Mouse (Mus musculus) lung, embryonic 16.5 days (tissue): Measurements from ENCODE around the gene Osmr. TPM values are rescaled to one million over a fixed set of nuclear protein-coding genes. Genes with fewer than 3 reads are reported as not detected.

ENCODE experiments used
- ATAC-seq: fragments of 200-750 bp; cut with Nextera tagmentation; 2 replicates; pipeline ENCODE4 v1.8.0; 2017; ENCODE audit warnings: low read depth, mild to moderate bottlenecking, moderate library complexity
- H3K27ac ChIP-seq: fragments of 300-500 bp; sonication (generic); 2 replicates; pipeline ENCODE4 v1.5.1; 2014; ENCODE audit warnings: mild to moderate bottlenecking, control low read depth, low read length
- H3K27me3 ChIP-seq: fragments of 300-500 bp; sonication (generic); 2 replicates; pipeline ENCODE4 v1.6.1; 2014; ENCODE audit warnings: low read depth, low read length, mixed read lengths; ENCODE audit not compliant: control insufficient read depth, insufficient read depth
- H3K36me3 ChIP-seq: fragments of 300-500 bp; sonication (generic); 2 replicates; pipeline ENCODE4 v1.6.1; 2014; ENCODE audit warnings: low read length; ENCODE audit not compliant: control insufficient read depth, insufficient read depth
- H3K4me1 ChIP-seq: fragments of 300-500 bp; sonication (generic); replicated peaks from 2 replicates; pipeline ENCODE4 v1.6.1; 2014; ENCODE audit warnings: low read length, mixed read lengths; ENCODE audit not compliant: control insufficient read depth, insufficient read depth
- H3K4me2 ChIP-seq: fragments of 300-500 bp; sonication (generic); 2 replicates; pipeline ENCODE4 v1.6.1; 2014; ENCODE audit warnings: low read depth, low read length, control low read depth
- H3K4me3 ChIP-seq: fragments of 300-500 bp; sonication (generic); 2 replicates; pipeline ENCODE4 v1.5.1; 2014; ENCODE audit warnings: mild to moderate bottlenecking, low read length, control low read depth
- H3K9ac ChIP-seq: fragments of 300-500 bp; sonication (generic); 2 replicates; pipeline ENCODE4 v1.6.1; 2014; ENCODE audit warnings: low read length, control low read depth
- H3K9me3 ChIP-seq: fragments of 300-500 bp; sonication (generic); 2 replicates; pipeline ENCODE4 v1.6.1; 2016; ENCODE audit warnings: low read length; ENCODE audit not compliant: control insufficient read depth
- WGBS: fragments of 180-500 bp; shearing (Covaris S2); extraction: QIAGEN DNeasy Blood & Tissue Kit; methylation state at CpG from one replicate; pipeline ENCODE4 v1.1.7; 2014; 5-methylcytosine and 5-hydroxymethylcytosine counted together
- polyA plus RNA-seq: library from polyadenylated mRNA; unstranded; fragments of >200 nt; fragmentation: Nextera tagmentation; extraction: Ambion mirVana; gene quantifications from 2 replicates; pipeline ENCODE4 v1.2.1, GENCODE M21; 2015

Gene Osmr
- polyA plus RNA-seq, 1 experiment from 2014 or later, result 2.7 TPM

DNA sequence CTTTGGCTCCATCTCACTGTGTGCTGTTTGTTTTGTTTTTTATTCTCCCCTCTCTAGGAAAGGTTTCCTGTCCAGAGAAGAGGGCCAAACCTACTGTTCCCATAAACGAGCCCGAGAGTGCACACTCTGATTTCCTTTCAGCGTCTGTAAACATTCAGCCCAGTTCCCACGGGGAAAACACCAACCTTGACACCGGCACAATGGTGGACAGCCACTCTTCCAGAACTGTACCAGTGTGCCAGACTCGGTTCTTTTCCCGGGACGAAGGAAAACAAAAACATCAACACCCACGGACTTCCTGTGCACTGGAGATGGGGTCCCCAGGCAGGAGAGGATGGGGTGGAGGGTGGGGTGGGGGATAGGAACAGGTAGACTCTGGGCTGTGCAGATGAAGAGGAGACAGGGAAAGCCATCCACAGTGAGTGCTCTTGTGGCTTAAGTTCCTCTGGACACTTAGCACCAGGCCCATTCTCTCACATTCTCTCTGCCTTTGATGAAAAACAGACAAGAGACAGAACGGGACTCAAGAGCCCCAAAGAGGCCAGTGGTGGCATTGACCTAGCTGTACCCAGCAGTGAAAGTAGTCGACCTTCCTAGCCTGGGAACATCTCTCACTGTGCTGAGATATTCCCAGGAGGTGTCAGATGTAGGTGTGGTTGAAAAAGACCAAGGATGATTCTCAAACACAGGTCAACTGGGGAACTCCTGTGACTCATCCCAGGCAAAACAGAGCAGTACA, 3.0 kb downstream of the Osmr start:
- ATAC-seq, result no peak
- H3K9me3 ChIP-seq, result no peaks in the 10 kb centered on the region
- WGBS, result 34% methylated on average over 11 of the region's 11 CpGs
- no peak overlapping the region for H3K27ac ChIP-seq
- H3K4me1 ChIP-seq, result peaks cover 8% of the 10 kb centered on the region; the same call in 1 of the 2 replicates
- no peak overlapping the region for H3K4me3 ChIP-seq
- no peaks in the 10 kb centered on the region for H3K36me3 ChIP-seq
- H3K27me3 ChIP-seq, result peaks cover 7% of the 10 kb centered on the region; the same call in 1 of the 2 replicates
- no peak overlapping the region for H3K4me2 ChIP-seq
- H3K9ac ChIP-seq, result no peak overlapping the region

DNA sequence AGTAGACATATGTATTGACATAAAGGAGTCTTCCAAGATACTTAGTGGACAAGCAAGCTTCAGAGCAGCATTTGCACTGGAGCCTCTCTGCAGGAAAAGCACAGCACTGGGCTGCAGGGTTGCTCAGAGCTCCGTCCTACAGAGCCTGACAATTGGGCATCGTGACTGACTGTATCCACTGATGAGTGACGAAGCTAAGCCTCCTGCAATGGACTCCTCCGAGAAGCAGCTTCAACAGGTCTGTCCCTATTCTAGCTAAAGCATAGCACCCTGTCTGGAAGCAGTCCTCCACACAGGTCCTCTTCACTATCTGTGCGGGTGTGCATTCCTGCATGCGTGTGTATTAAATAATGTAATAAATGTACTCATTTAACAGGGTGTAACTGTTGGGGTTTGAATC, 7.9 kb downstream of the Osmr start:
- H3K4me1 ChIP-seq, result no peaks in the 10 kb centered on the region
- H3K36me3 ChIP-seq, result no peaks in the 10 kb centered on the region
- no peak overlapping the region for H3K4me3 ChIP-seq
- ATAC-seq, result no peak
- H3K9ac ChIP-seq, result no peak overlapping the region
- H3K4me2 ChIP-seq, result no peak overlapping the region
- no peak overlapping the region for H3K27ac ChIP-seq
- WGBS, result 82% methylated on average over 6 of the region's 6 CpGs
- no peaks in the 10 kb centered on the region for H3K27me3 ChIP-seq
- no peaks in the 10 kb centered on the region for H3K9me3 ChIP-seq

DNA sequence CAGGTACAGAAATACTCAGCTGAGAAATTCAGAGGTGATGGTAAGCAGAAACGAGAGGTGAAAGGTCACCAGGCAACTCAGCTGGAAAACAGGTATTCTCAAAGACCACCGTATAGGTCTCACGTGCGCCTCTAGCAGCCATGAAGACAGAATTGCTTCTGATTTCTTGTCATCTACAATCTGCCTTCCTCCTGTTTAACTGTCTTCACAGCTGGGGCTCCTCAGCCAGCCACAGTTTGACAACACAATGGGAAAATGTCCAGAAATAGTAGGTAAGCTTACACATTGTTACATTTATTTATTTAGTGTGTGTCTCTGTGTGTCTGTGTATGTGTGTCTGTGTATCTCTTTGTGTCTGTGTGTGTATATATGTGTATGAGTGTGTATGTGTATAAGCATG, 12.6 kb downstream of the Osmr start:
- 0 out of 2 replicates have a peak overlapping the region, but pooled peaks have one; percentile 3 for H3K4me2 ChIP-seq
- no peak overlapping the region for H3K4me3 ChIP-seq
- H3K27me3 ChIP-seq, result no peaks in the 10 kb centered on the region
- WGBS, result 74% methylated on average over 4 of the region's 4 CpGs
- H3K9me3 ChIP-seq, result no peaks in the 10 kb centered on the region
- no peak overlapping the region for H3K9ac ChIP-seq
- no peaks in the 10 kb centered on the region; the same call in 1 of the 2 replicates for H3K4me1 ChIP-seq
- ATAC-seq, result peak; percentile 61; the same call in 1 of the 2 replicates
- H3K36me3 ChIP-seq, result no peaks in the 10 kb centered on the region
- H3K27ac ChIP-seq, result peak overlapping the region; percentile 79

DNA sequence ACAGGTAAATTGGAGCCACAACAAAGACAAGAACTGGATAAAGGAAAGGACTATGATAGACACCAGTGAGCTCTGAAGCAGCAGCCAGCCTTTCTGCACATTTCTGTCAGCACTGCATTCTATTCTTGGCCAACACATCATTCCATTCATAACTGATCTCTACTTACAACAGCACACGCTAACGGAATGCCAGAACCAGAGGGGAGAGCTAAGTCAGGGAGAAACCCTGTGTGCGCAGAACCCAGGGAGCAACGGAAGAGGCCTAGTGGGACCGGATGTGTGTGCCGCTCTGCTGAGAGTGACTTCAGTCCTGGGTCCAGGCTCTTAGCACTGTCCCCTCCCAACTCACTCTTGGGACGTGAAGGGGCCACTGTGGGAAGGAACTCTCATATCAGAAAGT, 13.2 kb downstream of the Osmr start:
- H3K27ac ChIP-seq, result peak overlapping the region; percentile 79

DNA sequence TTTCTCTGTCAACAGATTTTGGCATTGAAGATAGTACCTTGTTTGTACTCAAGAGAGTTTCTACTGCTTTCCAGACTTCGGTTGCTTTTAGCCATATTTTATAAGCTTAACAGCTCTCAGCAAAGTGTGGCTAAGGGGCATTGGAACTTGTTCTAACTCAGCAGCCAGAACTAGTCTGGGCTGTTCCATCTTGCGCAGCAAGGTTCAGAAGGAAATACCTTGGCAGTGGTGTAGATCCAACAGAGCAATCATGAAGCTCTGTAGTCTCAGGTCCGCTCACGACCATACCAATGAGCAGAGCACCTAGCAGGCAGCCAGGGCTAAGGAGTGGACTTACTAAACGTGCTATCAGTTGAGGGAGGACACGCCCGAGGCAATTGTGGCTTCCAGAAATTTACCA, 15.0 kb downstream of the Osmr start:
- H3K4me3 ChIP-seq, result no peak overlapping the region
- no peaks in the 10 kb centered on the region for H3K27me3 ChIP-seq
- H3K9me3 ChIP-seq, result no peaks in the 10 kb centered on the region

More for the DNA sequence above, 13.2 kb downstream of the Osmr start:
- WGBS, result 51% methylated on average over 7 of the region's 7 CpGs
- no peaks in the 10 kb centered on the region for H3K36me3 ChIP-seq
- H3K9ac ChIP-seq, result no peak overlapping the region
- no peaks in the 10 kb centered on the region; the same call in 1 of the 2 replicates for H3K4me1 ChIP-seq
- no peaks in the 10 kb centered on the region for H3K9me3 ChIP-seq
- H3K4me2 ChIP-seq, result no peak overlapping the region
- H3K4me3 ChIP-seq, result no peak overlapping the region
- no peaks in the 10 kb centered on the region for H3K27me3 ChIP-seq
- ATAC-seq, result peak; percentile 92

DNA sequence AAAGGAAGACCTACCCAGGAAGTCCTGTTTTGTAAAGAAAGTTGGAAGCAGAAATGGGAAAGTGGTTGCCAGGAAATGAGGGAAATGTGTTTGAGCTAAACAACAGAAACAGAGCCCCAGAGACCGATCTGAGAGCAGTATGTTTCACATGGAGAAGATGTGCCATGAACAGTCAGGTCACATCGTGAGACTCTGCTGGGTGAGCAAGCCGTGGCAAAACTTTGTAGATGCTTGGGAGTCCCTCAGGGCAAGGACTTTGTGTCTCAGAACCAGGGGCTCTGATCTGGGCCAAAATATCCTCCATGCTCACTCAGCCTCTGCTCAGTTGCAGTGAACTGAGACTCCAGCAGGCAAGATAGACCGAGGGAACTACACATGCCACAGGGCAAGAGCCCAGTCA, 15.9 kb downstream of the Osmr start:
- Histone ChIP-seq H3K4me3 (no peak overlapping the region), H3K27ac (no peak overlapping the region), H3K27me3 (no peaks in the 10 kb centered on the region), H3K9me3 (no peaks in the 10 kb centered on the region), H3K4me2 (no peak overlapping the region), H3K4me1 (no peaks in the 10 kb centered on the region; the same call in 1 of the 2 replicates), H3K9ac (no peak overlapping the region), H3K36me3 (no peaks in the 10 kb centered on the region)
- 75% methylated on average over 4 of the region's 4 CpGs for WGBS
- ATAC-seq, result no peak

More for the DNA sequence above, 15.0 kb downstream of the Osmr start:
- Histone ChIP-seq H3K36me3 (no peaks in the 10 kb centered on the region), H3K9ac (no peak overlapping the region), H3K4me1 (no peaks in the 10 kb centered on the region; the same call in 1 of the 2 replicates), H3K4me2 (no peak overlapping the region), H3K27ac (no peak overlapping the region)
- 78% methylated on average over 7 of the region's 7 CpGs for WGBS
- no peak for ATAC-seq

DNA sequence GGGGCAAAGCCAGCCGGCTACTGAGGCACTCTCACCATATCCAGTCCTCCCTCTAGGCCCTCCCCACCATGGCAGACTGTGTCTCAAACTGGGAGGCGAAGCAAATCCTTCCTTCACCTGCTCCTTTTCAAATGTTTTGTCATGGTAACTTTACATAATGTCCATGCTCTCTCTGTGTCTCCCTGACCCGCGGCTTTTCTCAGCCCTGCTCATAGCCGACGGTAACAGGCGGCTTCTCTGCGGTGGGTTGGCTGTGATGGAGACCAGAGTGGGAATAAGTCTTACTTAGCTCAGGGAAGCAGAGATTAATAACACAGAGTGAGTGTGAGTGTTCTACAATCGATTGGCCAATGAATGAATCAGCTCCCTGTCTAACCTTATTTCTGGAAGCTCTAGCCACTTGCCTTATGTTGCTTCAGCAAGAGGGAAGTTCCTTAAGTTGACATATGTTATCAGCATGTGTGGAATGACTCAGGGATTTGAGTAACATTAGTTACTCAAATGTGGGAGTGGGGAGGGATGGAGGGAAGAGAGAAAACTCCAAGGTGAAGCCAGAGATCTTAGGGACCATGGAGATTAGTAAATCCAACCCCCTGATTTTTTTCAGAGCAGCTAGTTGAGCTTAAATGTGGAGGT, 17.4 kb downstream of the Osmr start:
- no peaks in the 10 kb centered on the region for H3K36me3 ChIP-seq
- whole genome bisulfite sequencing, result 84% methylated on average over 9 of the region's 9 CpGs
- H3K27ac ChIP-seq, result no peak overlapping the region
- ATAC-seq, result no peak
- no peaks in the 10 kb centered on the region for H3K27me3 ChIP-seq
- no peak overlapping the region for H3K4me3 ChIP-seq
- no peaks in the 10 kb centered on the region for H3K9me3 ChIP-seq
- no peak overlapping the region for H3K9ac ChIP-seq
- H3K4me1 ChIP-seq, result no peaks in the 10 kb centered on the region; the same call in 1 of the 2 replicates
- no peak overlapping the region for H3K4me2 ChIP-seq

DNA sequence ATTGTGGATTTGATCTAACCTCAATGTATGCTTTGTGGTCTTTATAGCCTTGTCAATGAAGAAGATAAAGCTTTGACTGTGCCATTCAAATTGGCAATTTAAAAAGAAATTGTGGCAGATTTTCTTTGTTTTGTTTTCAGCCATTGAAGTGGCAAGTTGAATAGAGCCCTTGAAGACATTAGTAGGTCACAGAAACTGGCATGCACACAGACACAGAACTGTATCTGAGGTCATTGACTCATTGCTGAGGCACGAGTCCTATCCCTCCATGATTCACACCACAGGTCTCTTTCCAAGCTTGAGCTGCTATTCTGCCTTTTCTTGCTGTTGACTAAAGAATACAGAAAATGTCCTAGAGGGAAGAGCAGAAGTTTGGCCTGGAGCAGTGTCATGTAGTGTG, 24.9 kb downstream of the Osmr start:
- no peak overlapping the region for H3K4me2 ChIP-seq
- 54% methylated on average over 1 of the region's 1 CpGs for WGBS
- no peak overlapping the region for H3K27ac ChIP-seq
- no peaks in the 10 kb centered on the region for H3K4me1 ChIP-seq
- ATAC-seq, result no peak
- H3K36me3 ChIP-seq, result no peaks in the 10 kb centered on the region
- H3K4me3 ChIP-seq, result no peak overlapping the region
- H3K9ac ChIP-seq, result no peak overlapping the region
- H3K27me3 ChIP-seq, result no peaks in the 10 kb centered on the region
- no peaks in the 10 kb centered on the region for H3K9me3 ChIP-seq

DNA sequence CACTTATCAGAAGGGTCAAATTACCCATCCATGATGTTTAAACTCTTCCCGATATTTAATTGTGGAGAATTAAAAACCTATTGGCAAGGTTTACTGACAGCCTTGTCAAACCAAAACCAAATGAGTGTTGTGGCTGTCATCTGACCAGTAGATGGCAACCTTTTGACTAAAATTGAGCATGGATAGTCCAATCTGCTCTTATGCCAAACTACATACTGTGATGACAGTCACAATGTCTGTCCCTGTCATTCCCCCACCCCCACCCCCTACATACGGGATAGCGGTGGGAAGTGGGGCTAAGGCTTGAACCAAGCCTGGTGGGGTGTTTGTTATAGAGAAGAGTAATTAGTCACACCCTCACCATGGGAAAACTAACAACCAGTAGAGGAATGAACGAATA, 34.6 kb downstream of the Osmr start:
- no peak overlapping the region for H3K27ac ChIP-seq
- H3K4me1 ChIP-seq, result 0 out of 2 replicates have a peak, but pooled peaks cover 2% of the 10 kb centered on the region
- H3K4me2 ChIP-seq, result no peak overlapping the region
- no peaks in the 10 kb centered on the region for H3K27me3 ChIP-seq
- peak; percentile 54; the same call in 1 of the 2 replicates for ATAC-seq
- no peaks in the 10 kb centered on the region for H3K9me3 ChIP-seq
- H3K36me3 ChIP-seq, result no peaks in the 10 kb centered on the region
- no peak overlapping the region for H3K4me3 ChIP-seq
- no peak overlapping the region for H3K9ac ChIP-seq
- 43% methylated on average over 4 of the region's 4 CpGs for WGBS
